Mouse (Mus musculus) lung, postnatal 0 days (tissue): ENCODE results near the gene Usp11. TPM values are rescaled to one million over a fixed set of nuclear protein-coding genes. Genes with fewer than 3 reads are reported as not detected.

Source experiments
- ATAC-seq: fragments of 200-750 bp; cut with Nextera tagmentation; 2 replicates; pipeline ENCODE4 v1.8.0; 2017; ENCODE audit warnings: moderate library complexity
- DNase-seq: peaks from one replicate; pipeline ENCODE4 v3.0.0-alpha.2; 2016; ENCODE audit warnings: low spot score
- H3K27ac ChIP-seq: fragments of 300-500 bp; sonication (generic); 2 replicates; pipeline ENCODE4 v1.5.1; 2014; ENCODE audit warnings: antibody characterized with exemption, mild to moderate bottlenecking, low read length, mixed read lengths
- H3K27me3 ChIP-seq: fragments of 300-500 bp; sonication (generic); replicated peaks from 2 replicates; pipeline ENCODE4 v1.6.1; 2014; ENCODE audit warnings: low read length, mixed read lengths; ENCODE audit not compliant: insufficient read depth
- H3K36me3 ChIP-seq: fragments of 300-500 bp; sonication (generic); 2 replicates; pipeline ENCODE4 v1.6.1; 2014; ENCODE audit warnings: low read length, mixed read lengths; ENCODE audit not compliant: insufficient read depth
- H3K4me1 ChIP-seq: fragments of 300-500 bp; sonication (generic); 2 replicates; pipeline ENCODE4 v1.6.1; 2014; ENCODE audit warnings: antibody characterized with exemption, low read depth, low read length, mixed read lengths; ENCODE audit not compliant: insufficient read depth
- H3K4me2 ChIP-seq: fragments of 300-500 bp; sonication (generic); replicated peaks from 2 replicates; pipeline ENCODE4 v1.6.1; 2014; ENCODE audit warnings: low read depth, mild to moderate bottlenecking, low read length, moderate library complexity, mixed read lengths
- H3K4me3 ChIP-seq: fragments of 300-500 bp; sonication (generic); 2 replicates; pipeline ENCODE4 v1.5.1; 2014; ENCODE audit warnings: low read depth, low read length
- H3K9ac ChIP-seq: fragments of 300-500 bp; sonication (generic); replicated peaks from 2 replicates; pipeline ENCODE4 v1.6.1; 2014; ENCODE audit warnings: low read depth, mild to moderate bottlenecking
- H3K9me3 ChIP-seq: fragments of 300-500 bp; sonication (generic); 2 replicates; pipeline ENCODE4 v1.6.1; 2016; ENCODE audit warnings: low read length, mixed read lengths
- CTCF ChIP-seq: IDR thresholded peaks from 2 replicates; pipeline ENCODE4 v1.5.1; 2016; ENCODE audit warnings: antibody characterized with exemption, mild to moderate bottlenecking
- EP300 ChIP-seq: IDR thresholded peaks from 2 replicates; pipeline ENCODE4 v1.6.1; 2016; ENCODE audit warnings: antibody characterized with exemption, mild to moderate bottlenecking, control low read depth
- WGBS: fragments of 180-500 bp; shearing (Covaris S2); extraction: QIAGEN DNeasy Blood & Tissue Kit; methylation state at CpG from one replicate; pipeline ENCODE4 v1.1.7; 2014; 5-methylcytosine and 5-hydroxymethylcytosine counted together
- polyA plus RNA-seq: library from polyadenylated mRNA; unstranded; fragments of >200 nt; fragmentation: Nextera tagmentation; extraction: Ambion mirVana; gene quantifications from 2 replicates; pipeline ENCODE4 v1.2.1, GENCODE M21; 2015

Usp11 gene
- polyA plus RNA-seq, 1 experiment from 2014 or later, result 6.6 TPM

DNA sequence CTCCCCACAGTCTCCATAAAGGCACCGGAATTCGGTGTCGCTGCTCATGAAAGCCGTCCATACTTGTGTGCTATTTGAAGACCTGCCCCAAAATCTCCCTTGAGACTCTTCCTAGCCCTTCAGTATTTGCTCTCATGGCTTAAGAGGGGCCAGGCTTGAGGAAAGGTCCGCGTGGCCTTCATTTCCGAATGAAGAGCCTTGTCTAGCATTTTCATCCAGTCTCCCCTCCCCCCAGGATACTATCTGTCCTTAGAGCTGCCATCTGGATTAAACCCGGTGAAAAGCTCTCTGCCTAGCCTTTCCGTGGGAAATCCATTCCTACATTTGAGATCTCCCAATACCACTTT is 40.3 kb upstream of the Usp11 start:
- Histone ChIP-seq H3K27ac (no peak overlapping the region), H3K9me3 (no peaks in the 10 kb centered on the region), H3K4me1 (no peaks in the 10 kb centered on the region), H3K9ac (peak overlapping the region; percentile 66), H3K4me3 (peak overlapping the region; percentile 62), H3K27me3 (no peaks in the 10 kb centered on the region), H3K4me2 (peak overlapping the region; percentile 61), H3K36me3 (no peaks in the 10 kb centered on the region)
- ATAC-seq, result no peak
- TF ChIP-seq EP300 (no peak), CTCF (no peak)
- 5% methylated on average over 9 of the region's 9 CpGs for WGBS
- DNase-seq, result peak; percentile 28

DNA sequence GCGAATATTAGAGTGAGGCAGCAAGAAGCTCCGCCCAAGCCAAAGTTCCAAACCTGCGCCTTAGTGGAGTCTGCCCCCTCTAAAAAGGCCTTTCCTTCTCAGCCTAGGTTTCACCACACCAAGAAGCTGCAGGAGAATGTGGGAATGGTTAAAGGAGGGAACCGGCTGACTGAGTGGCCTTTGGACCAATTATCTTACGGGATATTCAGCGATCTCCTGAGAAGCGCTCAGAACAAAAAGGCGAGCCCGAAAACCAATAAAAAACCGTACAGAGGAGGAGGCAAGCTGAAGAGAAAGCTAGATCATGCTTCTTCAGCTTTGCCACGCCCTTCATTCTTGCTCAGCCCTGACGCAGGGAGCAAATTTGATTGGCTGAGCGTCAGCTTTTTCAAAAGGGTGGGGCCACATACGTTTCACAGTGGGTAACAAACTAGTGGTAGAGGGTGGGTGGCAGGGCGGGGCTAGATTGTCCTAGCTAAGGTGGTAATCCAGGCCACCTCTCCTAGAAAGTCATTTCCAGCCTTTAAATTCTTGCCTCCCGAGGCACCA is 16.1 kb upstream of the Usp11 start, which contains the start of gene Cdk16:
Gene Cdk16 (plus strand): TSS at position 436 of the 549 bp plus-strand sequence.
- no peak for TF ChIP-seq EP300
- no peak for TF ChIP-seq CTCF
- H3K36me3 ChIP-seq, result no peaks in the 10 kb centered on the region
- H3K27me3 ChIP-seq, result no peaks in the 10 kb centered on the region
- peak within 1 kb of the TSS; percentile 51 for H3K4me2 ChIP-seq
- H3K9ac ChIP-seq, result peak within 1 kb of the TSS; percentile 73
- no peaks in the 10 kb centered on the region for H3K4me1 ChIP-seq
- peak within 1 kb of the TSS; percentile 96 for H3K27ac ChIP-seq
- H3K4me3 ChIP-seq, result peak within 1 kb of the TSS; percentile 67
- 10% methylated on average over 16 of the region's 16 CpGs for WGBS
- ATAC-seq, result peak; percentile 94
- H3K9me3 ChIP-seq, result no peaks in the 10 kb centered on the region
- peak; percentile 97 for DNase-seq

- peak; percentile 90 for ATAC-seq
- peak overlapping the region; percentile 51 for H3K4me2 ChIP-seq
- no peaks in the 10 kb centered on the region for H3K36me3 ChIP-seq
- peak overlapping the region; percentile 96 for H3K27ac ChIP-seq
- H3K27me3 ChIP-seq, result no peaks in the 10 kb centered on the region
- peak overlapping the region; percentile 67 for H3K4me3 ChIP-seq
- peak overlapping the region; percentile 73 for H3K9ac ChIP-seq
- H3K4me1 ChIP-seq, result no peaks in the 10 kb centered on the region
- no peak for TF ChIP-seq CTCF
- TF ChIP-seq EP300, result peak; percentile 37; the same call in 1 of the 2 replicates
- 21% methylated on average over 24 of the region's 33 CpGs for WGBS
- peak; percentile 90 for DNase-seq
- H3K9me3 ChIP-seq, result no peaks in the 10 kb centered on the region
Observed at GRCm38 (mm10) chrX:20688068-20688547, 15.6 kb upstream of the Usp11 start.

DNA sequence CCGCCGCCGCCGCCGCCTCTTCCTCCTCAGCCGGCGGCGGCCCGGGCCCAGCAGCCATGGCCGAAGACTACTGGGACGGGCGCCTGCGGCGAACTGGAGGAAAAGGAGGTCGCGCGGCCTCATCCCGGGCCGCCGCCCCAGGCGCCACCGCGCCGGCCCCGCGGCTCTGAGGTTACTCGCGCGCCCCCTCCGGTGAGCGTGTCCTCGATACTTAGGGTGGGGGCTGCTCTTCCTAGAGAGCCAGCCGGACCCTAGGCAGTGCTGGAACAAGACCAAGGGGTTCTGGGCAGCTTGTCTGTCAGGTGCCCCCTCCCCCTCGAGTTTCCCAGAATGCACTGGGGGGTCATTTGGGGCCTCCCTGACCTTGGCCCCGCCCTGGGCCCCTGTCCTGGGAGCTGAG is 15.1 kb upstream of the Usp11 start:
- Histone ChIP-seq H3K27me3 (no peaks in the 10 kb centered on the region), H3K4me1 (no peaks in the 10 kb centered on the region), H3K9me3 (no peaks in the 10 kb centered on the region), H3K4me2 (peak overlapping the region; percentile 51), H3K9ac (peak overlapping the region; percentile 73), H3K4me3 (peak overlapping the region; percentile 67), H3K36me3 (no peaks in the 10 kb centered on the region), H3K27ac (peak overlapping the region; percentile 96)
- peak; percentile 38 for TF ChIP-seq CTCF
- TF ChIP-seq EP300, result no peak
- 5% methylated on average over 3 of the region's 35 CpGs for WGBS
- ATAC-seq (peak; percentile 27), DNase-seq (peak; percentile 66)

DNA sequence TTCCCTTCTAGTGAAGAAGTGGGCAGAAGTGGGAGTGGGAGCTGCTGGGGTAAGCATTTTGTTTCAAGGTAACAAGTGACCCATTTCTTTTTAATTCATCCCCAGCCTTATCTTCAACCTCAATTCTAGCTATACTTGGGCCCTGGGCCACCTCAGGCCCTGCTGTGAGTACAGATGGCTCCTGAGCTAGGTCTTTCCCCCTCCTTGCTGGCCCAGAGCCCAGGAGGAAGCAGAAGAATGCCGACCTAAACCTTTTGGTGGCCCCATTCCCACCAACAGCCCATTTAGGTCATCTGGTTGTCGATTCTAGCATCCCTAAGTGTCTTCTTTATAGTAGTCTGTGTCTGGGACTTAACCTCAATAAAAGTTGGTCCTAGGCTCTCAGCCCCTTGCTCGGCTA is 12.1 kb upstream of the Usp11 start:
- H3K9ac ChIP-seq, result no peak overlapping the region
- H3K27ac ChIP-seq, result no peak overlapping the region
- TF ChIP-seq CTCF, result no peak
- TF ChIP-seq EP300, result no peak
- H3K9me3 ChIP-seq, result no peaks in the 10 kb centered on the region
- DNase-seq (no peak), ATAC-seq (no peak)
- no peak overlapping the region for H3K4me3 ChIP-seq
- 45% methylated on average over 3 of the region's 3 CpGs for WGBS
- no peaks in the 10 kb centered on the region for H3K4me1 ChIP-seq
- peaks cover 3% of the 10 kb centered on the region; the same call in 1 of the 2 replicates for H3K36me3 ChIP-seq
- H3K27me3 ChIP-seq, result no peaks in the 10 kb centered on the region
- H3K4me2 ChIP-seq, result no peak overlapping the region

DNA sequence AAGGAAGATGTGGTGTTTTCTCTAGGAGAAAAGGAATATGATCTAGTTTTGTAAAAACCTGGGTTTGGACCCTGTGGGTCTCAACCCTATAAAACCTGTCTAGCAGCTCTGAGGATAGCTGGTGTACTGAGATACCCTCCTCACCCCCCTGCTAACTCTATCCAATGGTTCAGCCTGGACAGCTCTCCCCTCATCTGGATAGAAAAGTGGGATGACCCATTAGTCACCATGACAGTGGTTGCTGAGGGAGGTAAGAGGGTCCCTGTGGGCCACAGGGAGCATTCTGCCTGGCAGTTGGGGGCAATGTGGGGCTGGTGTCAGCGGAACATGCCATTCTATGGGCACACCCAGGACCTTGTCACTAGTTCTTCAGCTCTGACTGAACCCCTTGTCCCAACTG is 11.1 kb upstream of the Usp11 start:
- no peak for TF ChIP-seq CTCF
- TF ChIP-seq EP300, result no peak
- DNase-seq (no peak), ATAC-seq (no peak)
- H3K9ac ChIP-seq, result no peak overlapping the region
- WGBS, result 67% methylated on average over 1 of the region's 1 CpGs
- H3K36me3 ChIP-seq, result peaks cover 3% of the 10 kb centered on the region; the same call in 1 of the 2 replicates
- H3K4me1 ChIP-seq, result no peaks in the 10 kb centered on the region
- H3K27ac ChIP-seq, result no peak overlapping the region
- no peak overlapping the region for H3K4me2 ChIP-seq
- H3K9me3 ChIP-seq, result no peaks in the 10 kb centered on the region
- H3K4me3 ChIP-seq, result no peak overlapping the region
- no peaks in the 10 kb centered on the region for H3K27me3 ChIP-seq
